Mouse (Mus musculus): ENCODE measurements around the gene Zgpat. TPM values are rescaled to one million over a fixed set of nuclear protein-coding genes. Genes with fewer than 3 reads are reported as not detected.

The Zgpat gene
- 114 TPM for polyA plus RNA-seq (2017; shearing (Covaris generic))

DNA sequence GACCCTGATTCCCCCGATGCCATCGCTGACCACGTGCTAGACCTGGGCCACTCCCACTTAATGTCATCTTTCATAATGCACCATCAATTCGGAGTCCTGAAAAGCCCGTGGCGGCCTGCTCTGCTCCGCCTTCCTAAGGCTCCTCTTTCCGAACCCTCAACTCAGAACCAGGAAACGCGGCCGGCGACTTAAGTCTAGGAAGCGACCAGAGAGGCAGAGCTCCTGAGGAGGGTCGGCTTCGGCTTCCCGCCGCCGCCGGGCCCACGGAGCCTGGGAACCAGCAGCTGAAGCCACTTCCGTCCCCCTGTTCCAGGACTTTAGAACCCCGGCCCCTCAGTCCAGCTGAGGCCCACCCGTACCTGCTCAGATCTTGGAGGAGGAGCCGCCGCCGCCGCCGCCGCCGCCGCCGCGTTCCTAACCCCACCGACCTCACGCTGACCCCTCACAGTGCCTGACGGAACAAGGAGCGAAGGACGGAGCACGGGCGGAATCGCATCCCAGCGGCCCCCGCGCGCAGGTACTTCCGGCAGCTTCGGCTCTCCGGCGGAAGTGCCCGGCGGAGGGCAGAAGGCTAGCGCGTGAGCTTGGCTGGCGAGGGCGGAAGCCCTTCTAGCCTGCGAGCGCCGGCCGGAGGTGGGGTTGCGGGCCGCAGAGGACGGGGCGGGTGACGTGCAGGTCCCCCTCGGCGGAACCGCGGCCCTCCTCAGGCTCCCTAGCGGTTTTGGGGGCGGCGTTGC lies at the start of gene Zgpat, which contains the start of gene Arfrp1:
Gene Zgpat, plus strand, starts transcription at position 69 of the 737 bp plus-strand sequence.
Gene Arfrp1, minus strand, starts transcription at position 545 of the 737 bp plus-strand sequence.

GRCm38 (mm10) chr2:181319248-181320102 lies 45.3 kb upstream of the Zgpat start, which contains the start of gene Rtel1:
Gene Rtel1, plus strand, starts transcription at chr2:181319739.

DNA sequence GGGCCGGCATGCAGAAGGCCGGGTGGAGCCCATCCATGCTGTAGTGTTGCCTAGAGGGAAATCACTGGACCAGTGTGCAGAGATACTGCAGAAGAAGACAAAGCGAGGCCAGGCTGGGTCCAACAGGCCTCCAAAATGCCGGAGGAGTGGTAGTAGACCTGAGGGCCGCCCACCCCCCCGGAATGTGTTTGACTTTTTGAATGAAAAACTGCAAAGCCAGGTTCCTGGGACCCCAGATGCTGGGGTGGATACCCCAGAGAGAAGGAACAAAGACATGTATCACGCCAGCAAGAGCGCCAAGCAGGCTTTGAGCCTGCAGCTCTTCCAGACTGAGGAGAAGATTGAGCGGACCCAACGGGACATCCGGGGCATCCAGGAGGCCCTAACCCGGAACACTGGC lies 15.1 kb downstream of the Zgpat start, which contains the start of gene Lime1:
Gene Lime1, plus strand, starts transcription at position 301 of the 400 bp plus-strand sequence.

Other genes starting within 250 kb of the Zgpat start
- gene Kcnq2, start 229.6 kb upstream of the Zgpat start, polyA plus RNA-seq (2017; shearing (Covaris generic)) = not detected
- not detected for gene Eef1a2, start 207.9 kb upstream of the Zgpat start, polyA plus RNA-seq (2017; shearing (Covaris generic))
- gene Ppdpf, start 177.7 kb upstream of the Zgpat start, polyA plus RNA-seq (2017; shearing (Covaris generic)) = 287 TPM
- not detected for gene Ptk6, start 162.1 kb upstream of the Zgpat start, polyA plus RNA-seq (2017; shearing (Covaris generic))
- 1.00 TPM for gene Srms, start 151.7 kb upstream of the Zgpat start, polyA plus RNA-seq (2017; shearing (Covaris generic))
- 0.68 TPM for gene Fndc11, start 144.9 kb upstream of the Zgpat start, polyA plus RNA-seq (2017; shearing (Covaris generic))
- gene Helz2, start 122.9 kb upstream of the Zgpat start, polyA plus RNA-seq (2017; shearing (Covaris generic)) = 16.5 TPM
- 10.9 TPM for gene Gmeb2, start 76.9 kb upstream of the Zgpat start, polyA plus RNA-seq (2017; shearing (Covaris generic))
- gene Stmn3, start 50.4 kb upstream of the Zgpat start, polyA plus RNA-seq (2017; shearing (Covaris generic)) = not detected
- gene Rtel1, start 45.2 kb upstream of the Zgpat start, polyA plus RNA-seq (2017; shearing (Covaris generic)) = 78.0 TPM
- 169 TPM for gene Arfrp1, start 476 bp downstream of the Zgpat start, polyA plus RNA-seq (2017; shearing (Covaris generic))
- gene Lime1, start 15.2 kb downstream of the Zgpat start, polyA plus RNA-seq (2017; shearing (Covaris generic)) = 343 TPM
- 1.9 TPM for gene Zbtb46, start 94.5 kb downstream of the Zgpat start, polyA plus RNA-seq (2017; shearing (Covaris generic))
- not detected for gene Abhd16b, start 128.3 kb downstream of the Zgpat start, polyA plus RNA-seq (2017; shearing (Covaris generic))
- 93.7 TPM for gene Tpd52l2, start 132.2 kb downstream of the Zgpat start, polyA plus RNA-seq (2017; shearing (Covaris generic))
- 122 TPM for gene Dnajc5, start 155.6 kb downstream of the Zgpat start, polyA plus RNA-seq (2017; shearing (Covaris generic))
- gene Uckl1, start 220.0 kb downstream of the Zgpat start, polyA plus RNA-seq (2017; shearing (Covaris generic)) = 242 TPM
- gene Prpf6, start 226.9 kb downstream of the Zgpat start, polyA plus RNA-seq (2017; shearing (Covaris generic)) = 120 TPM
- 17.0 TPM for gene Zfp512b, start 227.9 kb downstream of the Zgpat start, polyA plus RNA-seq (2017; shearing (Covaris generic))
- gene Samd10, start 234.3 kb downstream of the Zgpat start, polyA plus RNA-seq (2017; shearing (Covaris generic)) = 11.0 TPM

Measured in inflammation-experienced regulatory T-cells, adult 16 weeks (primary cell).